Mouse (Mus musculus): ENCODE measurements around the gene Zfp536. TPM values are rescaled to one million over a fixed set of nuclear protein-coding genes. Genes with fewer than 3 reads are reported as not detected.

The Zfp536 gene
- polyA plus RNA-seq (2015; fragmentation: Nextera tagmentation; extraction: Ambion mirVana): 11.0 and 11.4 TPM in 2 replicates

GRCm38 (mm10) chr7:37773312-37773702 lies at the start of gene Zfp536:
Gene Zfp536, minus strand, starts transcription at chr7:37773641.
- Histone ChIP-seq H3K9me3 (ENCODE audit: control insufficient read depth, low read length) (no peaks in the 10 kb centered on the region), H3K27ac (ENCODE audit: low read length) (no peak within 1 kb of the TSS), H3K36me3 (ENCODE audit: control insufficient read depth, insufficient read depth, low read length) (no peaks in the 10 kb centered on the region), H3K9ac (ENCODE audit: low read length) (peak within 1 kb of the TSS; percentile 64), H3K4me3 (ENCODE audit: low read length) (peak within 1 kb of the TSS; percentile 70), H3K4me2 (ENCODE audit: low read depth, low read length) (peak within 1 kb of the TSS; percentile 99), H3K4me1 (replicated peaks; ENCODE audit: control insufficient read depth, insufficient read depth, low read length) (peaks cover 26% of the 10 kb centered on the region), H3K27me3 (ENCODE audit: control insufficient read depth, insufficient read depth, low read depth, low read length) (peaks cover 57% of the 10 kb centered on the region)
- WGBS: under 1% methylated on average over 27 of the region's 27 CpGs
- no peak for ATAC-seq (ENCODE audit: low read depth)

GRCm38 (mm10) chr7:37820670-37821301 lies 47.3 kb upstream of the Zfp536 start:
- no peak for ATAC-seq (ENCODE audit: low read depth)
- Histone ChIP-seq H3K9ac (ENCODE audit: low read length) (no peak overlapping the region), H3K4me2 (ENCODE audit: low read depth, low read length) (no peak overlapping the region), H3K9me3 (ENCODE audit: control insufficient read depth, low read length) (no peaks in the 10 kb centered on the region), H3K36me3 (ENCODE audit: control insufficient read depth, insufficient read depth, low read length) (no peaks in the 10 kb centered on the region), H3K4me1 (replicated peaks; ENCODE audit: control insufficient read depth, insufficient read depth, low read length) (no peaks in the 10 kb centered on the region), H3K4me3 (ENCODE audit: low read length) (no peak overlapping the region), H3K27ac (ENCODE audit: low read length) (no peak overlapping the region), H3K27me3 (ENCODE audit: control insufficient read depth, insufficient read depth, low read depth, low read length) (no peaks in the 10 kb centered on the region)
- 52% methylated on average over 11 of the region's 11 CpGs for WGBS

- Histone ChIP-seq H3K4me1 (replicated peaks; ENCODE audit: control insufficient read depth, insufficient read depth, low read length) (no peaks in the 10 kb centered on the region), H3K27me3 (ENCODE audit: control insufficient read depth, insufficient read depth, low read depth, low read length) (no peaks in the 10 kb centered on the region)
- 72% methylated on average over 8 of the region's 8 CpGs for WGBS
These were observed 45.3 kb upstream of the Zfp536 start for GRCm38 (mm10) chr7:37818631-37819340.

GRCm38 (mm10) chr7:37816901-37817300 lies 43.5 kb upstream of the Zfp536 start:
- no peak overlapping the region for H3K4me3 ChIP-seq (ENCODE audit: low read length)
- H3K9me3 ChIP-seq (ENCODE audit: control insufficient read depth, low read length): no peaks in the 10 kb centered on the region
- H3K9ac ChIP-seq (ENCODE audit: low read length): no peak overlapping the region
- H3K27ac ChIP-seq (ENCODE audit: low read length): no peak overlapping the region
- no peaks in the 10 kb centered on the region for H3K36me3 ChIP-seq (ENCODE audit: control insufficient read depth, insufficient read depth, low read length)
- no peak for ATAC-seq (ENCODE audit: low read depth)
- H3K27me3 ChIP-seq (ENCODE audit: control insufficient read depth, insufficient read depth, low read depth, low read length): no peaks in the 10 kb centered on the region
- no peaks in the 10 kb centered on the region for H3K4me1 ChIP-seq (replicated peaks; ENCODE audit: control insufficient read depth, insufficient read depth, low read length)
- no peak overlapping the region for H3K4me2 ChIP-seq (ENCODE audit: low read depth, low read length)
- WGBS: 84% methylated on average over 7 of the region's 7 CpGs

More at GRCm38 (mm10) chr7:37818631-37819340, 45.3 kb upstream of the Zfp536 start:
- H3K4me3 ChIP-seq (ENCODE audit: low read length): no peak overlapping the region
- no peaks in the 10 kb centered on the region for H3K9me3 ChIP-seq (ENCODE audit: control insufficient read depth, low read length)
- no peaks in the 10 kb centered on the region for H3K36me3 ChIP-seq (ENCODE audit: control insufficient read depth, insufficient read depth, low read length)
- H3K4me2 ChIP-seq (ENCODE audit: low read depth, low read length): no peak overlapping the region
- H3K9ac ChIP-seq (ENCODE audit: low read length): no peak overlapping the region
- no peak overlapping the region for H3K27ac ChIP-seq (ENCODE audit: low read length)
- ATAC-seq (ENCODE audit: low read depth): no peak

- Histone ChIP-seq H3K4me1 (replicated peaks; ENCODE audit: control insufficient read depth, insufficient read depth, low read length) (no peaks in the 10 kb centered on the region), H3K4me2 (ENCODE audit: low read depth, low read length) (no peak overlapping the region), H3K27ac (ENCODE audit: low read length) (no peak overlapping the region), H3K36me3 (ENCODE audit: control insufficient read depth, insufficient read depth, low read length) (no peaks in the 10 kb centered on the region), H3K9ac (ENCODE audit: low read length) (no peak overlapping the region), H3K27me3 (ENCODE audit: control insufficient read depth, insufficient read depth, low read depth, low read length) (no peaks in the 10 kb centered on the region), H3K4me3 (ENCODE audit: low read length) (no peak overlapping the region), H3K9me3 (ENCODE audit: control insufficient read depth, low read length) (no peaks in the 10 kb centered on the region)
- no peak for ATAC-seq (ENCODE audit: low read depth)
- WGBS: 38% methylated on average over 8 of the region's 8 CpGs
These were observed 41.5 kb upstream of the Zfp536 start for GRCm38 (mm10) chr7:37814844-37815406.

GRCm38 (mm10) chr7:37813676-37814075 lies 40.2 kb upstream of the Zfp536 start:
- Histone ChIP-seq H3K4me1 (replicated peaks; ENCODE audit: control insufficient read depth, insufficient read depth, low read length) (no peaks in the 10 kb centered on the region), H3K4me2 (ENCODE audit: low read depth, low read length) (no peak overlapping the region), H3K27ac (ENCODE audit: low read length) (no peak overlapping the region), H3K36me3 (ENCODE audit: control insufficient read depth, insufficient read depth, low read length) (no peaks in the 10 kb centered on the region), H3K4me3 (ENCODE audit: low read length) (no peak overlapping the region), H3K27me3 (ENCODE audit: control insufficient read depth, insufficient read depth, low read depth, low read length) (no peaks in the 10 kb centered on the region), H3K9ac (ENCODE audit: low read length) (no peak overlapping the region), H3K9me3 (ENCODE audit: control insufficient read depth, low read length) (no peaks in the 10 kb centered on the region)
- no peak for ATAC-seq (ENCODE audit: low read depth)
- 56% methylated on average over 10 of the region's 10 CpGs for WGBS

- H3K27me3 ChIP-seq (ENCODE audit: control insufficient read depth, insufficient read depth, low read depth, low read length): no peaks in the 10 kb centered on the region
- no peaks in the 10 kb centered on the region for H3K36me3 ChIP-seq (ENCODE audit: control insufficient read depth, insufficient read depth, low read length)
- H3K4me3 ChIP-seq (ENCODE audit: low read length): no peak overlapping the region
- no peaks in the 10 kb centered on the region for H3K4me1 ChIP-seq (replicated peaks; ENCODE audit: control insufficient read depth, insufficient read depth, low read length)
- no peak overlapping the region for H3K9ac ChIP-seq (ENCODE audit: low read length)
- no peak overlapping the region for H3K4me2 ChIP-seq (ENCODE audit: low read depth, low read length)
- H3K27ac ChIP-seq (ENCODE audit: low read length): no peak overlapping the region
- WGBS: 76% methylated on average over 5 of the region's 5 CpGs
- no peak for ATAC-seq (ENCODE audit: low read depth)
- H3K9me3 ChIP-seq (ENCODE audit: control insufficient read depth, low read length): no peaks in the 10 kb centered on the region
These were observed 36.5 kb upstream of the Zfp536 start for GRCm38 (mm10) chr7:37809908-37810307.

GRCm38 (mm10) chr7:37809001-37809400 lies 35.6 kb upstream of the Zfp536 start:
- H3K9me3 ChIP-seq (ENCODE audit: control insufficient read depth, low read length): no peaks in the 10 kb centered on the region
- no peak overlapping the region for H3K4me2 ChIP-seq (ENCODE audit: low read depth, low read length)
- no peak overlapping the region for H3K9ac ChIP-seq (ENCODE audit: low read length)
- H3K36me3 ChIP-seq (ENCODE audit: control insufficient read depth, insufficient read depth, low read length): no peaks in the 10 kb centered on the region
- no peaks in the 10 kb centered on the region for H3K27me3 ChIP-seq (ENCODE audit: control insufficient read depth, insufficient read depth, low read depth, low read length)
- WGBS: 78% methylated on average over 4 of the region's 4 CpGs
- ATAC-seq (ENCODE audit: low read depth): no peak
- H3K27ac ChIP-seq (ENCODE audit: low read length): no peak overlapping the region
- H3K4me3 ChIP-seq (ENCODE audit: low read length): no peak overlapping the region
- no peaks in the 10 kb centered on the region for H3K4me1 ChIP-seq (replicated peaks; ENCODE audit: control insufficient read depth, insufficient read depth, low read length)

GRCm38 (mm10) chr7:37801160-37801559 lies 27.7 kb upstream of the Zfp536 start:
- Histone ChIP-seq H3K9ac (ENCODE audit: low read length) (no peak overlapping the region), H3K4me3 (ENCODE audit: low read length) (no peak overlapping the region), H3K36me3 (ENCODE audit: control insufficient read depth, insufficient read depth, low read length) (no peaks in the 10 kb centered on the region), H3K4me1 (replicated peaks; ENCODE audit: control insufficient read depth, insufficient read depth, low read length) (no peaks in the 10 kb centered on the region), H3K4me2 (ENCODE audit: low read depth, low read length) (no peak overlapping the region), H3K27ac (ENCODE audit: low read length) (no peak overlapping the region), H3K27me3 (ENCODE audit: control insufficient read depth, insufficient read depth, low read depth, low read length) (no peaks in the 10 kb centered on the region), H3K9me3 (ENCODE audit: control insufficient read depth, low read length) (no peaks in the 10 kb centered on the region)
- no peak for ATAC-seq (ENCODE audit: low read depth)
- WGBS: 70% methylated on average over 3 of the region's 3 CpGs

Measured in lung, embryonic 16.5 days (tissue).